Mouse (Mus musculus): ENCODE measurements around the gene Gm1673. TPM values are rescaled to one million over a fixed set of nuclear protein-coding genes. Genes with fewer than 3 reads are reported as not detected.

Gm1673 gene
- polyA plus RNA-seq, 1 experiment: 493 TPM

DNA sequence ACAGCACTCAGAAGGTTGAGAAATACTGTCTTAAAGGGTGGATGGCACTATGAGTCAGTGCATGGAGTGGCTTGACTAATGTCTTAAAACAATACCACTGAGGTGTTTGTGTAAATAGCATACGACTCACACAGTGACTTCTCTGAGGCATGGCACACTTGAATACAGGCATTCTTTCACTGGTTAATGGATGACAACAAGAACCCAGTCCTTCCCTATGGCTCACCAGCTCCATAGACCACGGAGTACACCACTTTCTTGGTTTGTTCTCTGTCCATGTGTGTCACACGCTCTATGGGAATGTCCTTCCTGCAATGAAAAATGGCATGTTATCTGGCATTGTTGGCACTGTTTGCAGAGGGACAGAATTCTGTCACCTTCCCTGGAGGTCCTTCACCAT, 49.3 kb downstream of the Gm1673 start:
- no peak for DNase-seq (ENCODE audit: low read depth)

More for the DNA sequence above, 49.3 kb downstream of the Gm1673 start:
- no peak for TF ChIP-seq CTCF (IDR thresholded peaks at IDR 0.05; ENCODE audit: borderline replicate concordance, extremely low read depth, insufficient read depth, insufficient read length)
- TF ChIP-seq POLR2A (IDR thresholded peaks at IDR 0.05; ENCODE audit: borderline replicate concordance, extremely low read depth, insufficient read depth, insufficient read length, poor library complexity, severe bottlenecking): no peak

Other genes with a start within 250 kb of the Gm1673 start
- 43.2 and 54.3 TPM in 2 replicates for gene Letm1, start 200.6 kb upstream of the Gm1673 start, polyA plus RNA-seq (2012; rRNA removed)
- 99.6 and 118 TPM in 2 replicates for gene Nsd2, start 162.7 kb upstream of the Gm1673 start, polyA plus RNA-seq (2012; rRNA removed)
- gene Nelfa, start 47.0 kb upstream of the Gm1673 start, polyA plus RNA-seq (2012; rRNA removed): 54.8 and 65.5 TPM in 2 replicates
- gene Nat8l, start 12.6 kb downstream of the Gm1673 start, polyA plus RNA-seq (2012; rRNA removed): 16.1 and 24.2 TPM in 2 replicates
- 0.75 and 2.0 TPM in 2 replicates for gene Poln, start 186.0 kb downstream of the Gm1673 start, polyA plus RNA-seq (2012; rRNA removed)
- 6.8 and 7.5 TPM in 2 replicates for gene Haus3, start 186.1 kb downstream of the Gm1673 start, polyA plus RNA-seq (2012; rRNA removed)
- 89.3 and 99.7 TPM in 2 replicates for gene Mxd4, start 204.3 kb downstream of the Gm1673 start, polyA plus RNA-seq (2012; rRNA removed)